Mouse (Mus musculus) heart, postnatal 0 days (tissue): ENCODE results near the gene Nanos3.

ENCODE experiments used
- CTCF ChIP-seq: IDR thresholded peaks from 2 replicates; pipeline ENCODE4 v1.5.1; 2016; ENCODE audit warnings: antibody characterized with exemption, control low read depth, low read depth
- EP300 ChIP-seq: IDR thresholded peaks from 2 replicates; pipeline ENCODE4 v1.6.1; 2016; ENCODE audit warnings: antibody characterized with exemption, low read depth

- TF ChIP-seq CTCF (no peak), EP300 (no peak)
These were observed 37.6 kb upstream of the Nanos3 start for GRCm38 (mm10) chr8:84222566-84223165.
